Mouse (Mus musculus) hindbrain, postnatal 0 days (tissue): Measurements from ENCODE around the gene Obscn. TPM values are rescaled to one million over a fixed set of nuclear protein-coding genes. Genes with fewer than 3 reads are reported as not detected.

Experiments
- ATAC-seq: fragments of 200-750 bp; cut with Nextera tagmentation; 2 replicates; pipeline ENCODE4 v1.8.0; 2017; ENCODE audit warnings: mild to moderate bottlenecking, moderate TSS enrichment, moderate library complexity
- DNase-seq: peaks from one replicate; pipeline ENCODE4 v3.0.0-alpha.2; 2015; ENCODE audit warnings: low spot score
- H3K27ac ChIP-seq: fragments of 300-500 bp; sonication (generic); 2 replicates; pipeline ENCODE4 v1.5.1; 2014; ENCODE audit warnings: mild to moderate bottlenecking
- H3K27me3 ChIP-seq: fragments of 300-500 bp; sonication (generic); 2 replicates; pipeline ENCODE4 v1.6.1; 2014; ENCODE audit warnings: low read length, mixed read lengths; ENCODE audit not compliant: insufficient read depth
- H3K36me3 ChIP-seq: fragments of 300-500 bp; sonication (generic); 2 replicates; pipeline ENCODE4 v1.6.1; 2014; ENCODE audit warnings: low read length, mixed read lengths; ENCODE audit not compliant: insufficient read depth
- H3K4me1 ChIP-seq: fragments of 300-500 bp; sonication (generic); 2 replicates; pipeline ENCODE4 v1.6.1; 2014; ENCODE audit warnings: antibody characterized with exemption, low read length, mixed read lengths; ENCODE audit not compliant: insufficient read depth
- H3K4me2 ChIP-seq: fragments of 300-500 bp; sonication (generic); 2 replicates; pipeline ENCODE4 v1.6.1; 2014; ENCODE audit warnings: low read depth, mild to moderate bottlenecking, low read length, moderate library complexity, mixed read lengths
- H3K4me3 ChIP-seq: fragments of 300-500 bp; sonication (generic); 2 replicates; pipeline ENCODE4 v1.5.1; 2014; ENCODE audit warnings: low read length
- H3K9ac ChIP-seq: fragments of 300-500 bp; sonication (generic); replicated peaks from 2 replicates; pipeline ENCODE4 v1.6.1; 2014; ENCODE audit warnings: mild to moderate bottlenecking, low read length, moderate library complexity, mixed read lengths
- H3K9me3 ChIP-seq: fragments of 300-500 bp; sonication (generic); 2 replicates; pipeline ENCODE4 v1.6.1; 2016; ENCODE audit warnings: low read length, mixed read lengths
- CTCF ChIP-seq: IDR thresholded peaks from 2 replicates; pipeline ENCODE4 v1.5.1; 2016; ENCODE audit warnings: antibody characterized with exemption, control low read depth, low read depth
- WGBS: fragments of 180-500 bp; shearing (Covaris S2); extraction: QIAGEN DNeasy Blood & Tissue Kit; methylation state at CpG from one replicate; pipeline ENCODE4 v1.1.7; 2014; 5-methylcytosine and 5-hydroxymethylcytosine counted together
- microRNA-seq, 2 experiments: library from miRNA; unstranded; fragments of <30 nt; microRNA quantifications; one replicate each; pipeline ENCODE4; 2016
- polyA plus RNA-seq: library from polyadenylated mRNA; unstranded; fragments of >200 nt; fragmentation: Nextera tagmentation; extraction: Ambion mirVana; gene quantifications from 2 replicates; pipeline ENCODE4 v1.2.1, GENCODE M21; 2015
- total RNA-seq: library from RNA; depleted of rRNA; stranded (reverse); fragments of >200 nt; gene quantifications from 2 replicates; pipeline ENCODE4 v1.2.3, GENCODE M21; 2014; rRNA removed

The Obscn gene
- total and polyA plus RNA-seq, 2 experiments from 2014 or later: 0.41 to 2.8 TPM

- TF ChIP-seq CTCF: no peak
- Histone ChIP-seq H3K4me1 (no peaks in the 10 kb centered on the region), H3K9me3 (no peaks in the 10 kb centered on the region), H3K4me2 (peak within 1 kb of the TSS; percentile 68), H3K9ac (peak within 1 kb of the TSS; percentile 80), H3K36me3 (no peaks in the 10 kb centered on the region), H3K27ac (peak within 1 kb of the TSS; percentile 97), H3K27me3 (no peaks in the 10 kb centered on the region), H3K4me3 (peak within 1 kb of the TSS; percentile 56)
- ATAC-seq (peak; percentile 92), DNase-seq (peak; percentile 94)
- under 1% methylated on average over 42 of the region's 48 CpGs for WGBS
Observed at GRCm38 (mm10) chr11:58948542-58949479, 187.4 kb downstream of the Obscn start, which contains the start of gene Hist3h2ba. Hist3h2ba (plus strand) TSS chr11:58948920.

- Histone ChIP-seq H3K36me3 (no peaks in the 10 kb centered on the region), H3K4me3 (peak overlapping the region; percentile 56), H3K9me3 (no peaks in the 10 kb centered on the region), H3K27ac (peak overlapping the region; percentile 97), H3K4me1 (no peaks in the 10 kb centered on the region), H3K27me3 (no peaks in the 10 kb centered on the region), H3K9ac (peak overlapping the region; percentile 80), H3K4me2 (peak overlapping the region; percentile 68)
- DNase-seq: peak; percentile 80
- ATAC-seq: peak; percentile 75
- peak; percentile 13; the same call in 1 of the 2 replicates for TF ChIP-seq CTCF
- 7% methylated on average over 23 of the region's 23 CpGs for WGBS
Observed at GRCm38 (mm10) chr11:58947798-58948528, 188.2 kb downstream of the Obscn start.

- Histone ChIP-seq H3K27me3 (no peaks in the 10 kb centered on the region), H3K36me3 (no peaks in the 10 kb centered on the region), H3K4me2 (peak overlapping the region; percentile 68), H3K4me3 (peak overlapping the region; percentile 56; the same call in 1 of the 2 replicates), H3K9me3 (no peaks in the 10 kb centered on the region), H3K4me1 (no peaks in the 10 kb centered on the region), H3K27ac (peak overlapping the region; percentile 97), H3K9ac (peak overlapping the region; percentile 80)
- DNase-seq (no peak), ATAC-seq (no peak)
- TF ChIP-seq CTCF: no peak
- 76% methylated on average over 3 of the region's 3 CpGs for WGBS
Observed at GRCm38 (mm10) chr11:58947306-58947705, 188.9 kb downstream of the Obscn start.

Small RNA genes within 50 kb of the gene (microRNA-seq; reads per million reads assigned to microRNA genes)
- gene Gm44313: 0 reads per million in 2 experiments

Other genes with a start within 250 kb of the Obscn start
- 7.1 and 7.2 TPM in 2 replicates for gene Zfp39, start 232.2 kb downstream of the Obscn start, total RNA-seq
- gene Zfp39, start 232.2 kb downstream of the Obscn start, polyA plus RNA-seq: 4.2 and 4.7 TPM in 2 replicates
- not detected in 2 replicates for gene Btnl10, start 218.5 kb downstream of the Obscn start, total RNA-seq
- 0.04 TPM in 1 of 2 replicates, not detected in the other for gene Btnl10, start 218.5 kb downstream of the Obscn start, polyA plus RNA-seq
- gene Rnf187, start 197.5 kb downstream of the Obscn start, total RNA-seq: 975 and 1,069 TPM in 2 replicates
- gene Rnf187, start 197.5 kb downstream of the Obscn start, polyA plus RNA-seq: 649 and 670 TPM in 2 replicates
- 625 and 1,276 TPM in 2 replicates for gene Hist3h2ba, start 187.5 kb downstream of the Obscn start, total RNA-seq
- gene Hist3h2ba, start 187.5 kb downstream of the Obscn start, polyA plus RNA-seq: 103 and 109 TPM in 2 replicates
- gene Hist3h2a, start 181.7 kb downstream of the Obscn start, total RNA-seq: 218 and 236 TPM in 2 replicates
- gene Hist3h2a, start 181.7 kb downstream of the Obscn start, polyA plus RNA-seq: 49.6 and 53.3 TPM in 2 replicates
- gene Trim17, start 181.7 kb downstream of the Obscn start, total RNA-seq: 2.8 and 4.3 TPM in 2 replicates
- 0.55 and 0.74 TPM in 2 replicates for gene Trim17, start 181.7 kb downstream of the Obscn start, polyA plus RNA-seq
- gene Trim11, start 158.3 kb downstream of the Obscn start, total RNA-seq: 31.7 and 31.8 TPM in 2 replicates
- 14.1 and 15.9 TPM in 2 replicates for gene Trim11, start 158.3 kb downstream of the Obscn start, polyA plus RNA-seq
- gene Iba57, start 27.3 kb upstream of the Obscn start, total RNA-seq: 13.3 and 14.8 TPM in 2 replicates
- 9.3 and 10.7 TPM in 2 replicates for gene Iba57, start 27.3 kb upstream of the Obscn start, polyA plus RNA-seq
- 2.3 and 3.2 TPM in 2 replicates for gene Gjc2, start 46.8 kb upstream of the Obscn start, total RNA-seq
- 0.38 and 0.76 TPM in 2 replicates for gene Gjc2, start 46.8 kb upstream of the Obscn start, polyA plus RNA-seq
- gene Guk1, start 55.8 kb upstream of the Obscn start, total RNA-seq: 124 TPM in 2 replicates
- gene Guk1, start 55.8 kb upstream of the Obscn start, polyA plus RNA-seq: 258 and 271 TPM in 2 replicates
- 88.3 and 90.6 TPM in 2 replicates for gene Mrpl55, start 66.1 kb upstream of the Obscn start, total RNA-seq
- 119 and 123 TPM in 2 replicates for gene Mrpl55, start 66.1 kb upstream of the Obscn start, polyA plus RNA-seq
- gene 2310033P09Rik, start 71.9 kb upstream of the Obscn start, total RNA-seq: 4.3 and 4.7 TPM in 2 replicates
- gene 2310033P09Rik, start 71.9 kb upstream of the Obscn start, polyA plus RNA-seq: 24.8 and 29.2 TPM in 2 replicates
- gene Arf1, start 91.9 kb upstream of the Obscn start, total RNA-seq: 352 and 363 TPM in 2 replicates
- gene Arf1, start 91.9 kb upstream of the Obscn start, polyA plus RNA-seq: 609 and 632 TPM in 2 replicates
- 0.61 and 0.68 TPM in 2 replicates for gene Wnt3a, start 154.3 kb upstream of the Obscn start, total RNA-seq
- 0.31 and 0.44 TPM in 2 replicates for gene Wnt3a, start 154.3 kb upstream of the Obscn start, polyA plus RNA-seq
- gene Wnt9a, start 170.5 kb upstream of the Obscn start, total RNA-seq: 2.8 and 4.5 TPM in 2 replicates
- gene Wnt9a, start 170.5 kb upstream of the Obscn start, polyA plus RNA-seq: 2.1 and 2.3 TPM in 2 replicates
- not detected in 2 replicates for gene Prss38, start 239.3 kb upstream of the Obscn start, total RNA-seq
- gene Prss38, start 239.3 kb upstream of the Obscn start, polyA plus RNA-seq: not detected in 2 replicates